Mouse (Mus musculus) embryo, embryonic 11 days (tissue): ENCODE data around the gene Socs3.
A peak's percentile ranks its signal among the peaks of the same experiment; 100 is the strongest.

Source experiments
- DNase-seq: peaks from one replicate; pipeline ENCODE4 v3.0.0-alpha.2; 2015

Gene Socs3

GRCm38 (mm10) chr11:117971646-117972242 is 1.9 kb upstream of the Socs3 start:
- DNase-seq = no peak

GRCm38 (mm10) chr11:117971100-117971499 is 1.3 kb upstream of the Socs3 start:
- no peak for DNase-seq

- peak; percentile 97 for DNase-seq
Observed at GRCm38 (mm10) chr11:117969100-117969944, 525 bp downstream of the Socs3 start.

- DNase-seq = no peak
Observed at GRCm38 (mm10) chr11:117968716-117969099, 1.1 kb downstream of the Socs3 start.

GRCm38 (mm10) chr11:117968016-117968671 is 1.7 kb downstream of the Socs3 start:
- peak; percentile 69 for DNase-seq

- DNase-seq = no peak
Observed at GRCm38 (mm10) chr11:117967249-117968015, 2.4 kb downstream of the Socs3 start.

- DNase-seq = no peak
Observed at GRCm38 (mm10) chr11:117966506-117967100, 3.2 kb downstream of the Socs3 start.

- no peak for DNase-seq
Observed at GRCm38 (mm10) chr11:117965561-117965981, 4.3 kb downstream of the Socs3 start.

- DNase-seq = no peak
Observed at GRCm38 (mm10) chr11:117965052-117965451, 4.8 kb downstream of the Socs3 start.

- DNase-seq = no peak
Observed at GRCm38 (mm10) chr11:117964294-117964693, 5.6 kb downstream of the Socs3 start.

- DNase-seq = peak; percentile 53
Observed at GRCm38 (mm10) chr11:117963872-117964271, 6.0 kb downstream of the Socs3 start.

GRCm38 (mm10) chr11:117963091-117963793 is 6.6 kb downstream of the Socs3 start:
- peak; percentile 98 for DNase-seq

GRCm38 (mm10) chr11:117962228-117963067 is 7.4 kb downstream of the Socs3 start:
- DNase-seq = no peak

- DNase-seq = no peak
Observed at GRCm38 (mm10) chr11:117960601-117961000, 9.2 kb downstream of the Socs3 start.

- no peak for DNase-seq
Observed at GRCm38 (mm10) chr11:117959741-117960381, 10.0 kb downstream of the Socs3 start.

- DNase-seq = no peak
Observed at GRCm38 (mm10) chr11:117959166-117959565, 10.7 kb downstream of the Socs3 start.

- DNase-seq = no peak
Observed at GRCm38 (mm10) chr11:117958197-117958596, 11.7 kb downstream of the Socs3 start.

- no peak for DNase-seq
Observed at GRCm38 (mm10) chr11:117955621-117956020, 14.2 kb downstream of the Socs3 start.

GRCm38 (mm10) chr11:117954819-117955218 is 15.0 kb downstream of the Socs3 start:
- DNase-seq = no peak

- DNase-seq = no peak
Observed at GRCm38 (mm10) chr11:117954094-117954493, 15.8 kb downstream of the Socs3 start.
